Mouse (Mus musculus): ENCODE results near the gene Ccdc120. TPM values are rescaled to one million over a fixed set of nuclear protein-coding genes. Genes with fewer than 3 reads are reported as not detected.

Gene Ccdc120
- polyA plus RNA-seq, 1 experiment = 0.75 TPM

GRCm38 (mm10) chrX:7696954-7697381 lies 53.7 kb downstream of the Ccdc120 start, which contains the start of gene Gpkow:
Gpkow (plus strand) TSS chrX:7697131.
- TF ChIP-seq POLR2A (IDR thresholded peaks at IDR 0.05; ENCODE audit: borderline replicate concordance, low read depth, low read length) (no peak), CTCF (IDR thresholded peaks at IDR 0.05; ENCODE audit: low read depth, low read length) (no peak)
- H3K4me1 ChIP-seq (ENCODE audit: control insufficient read depth, insufficient read depth, low read length) = peaks cover 6% of the 10 kb centered on the region
- peak within 1 kb of the TSS; percentile 34 for H3K27ac ChIP-seq (ENCODE audit: insufficient read depth, low read depth, low read length)
- peak within 1 kb of the TSS; percentile 77 for H3K4me3 ChIP-seq (ENCODE audit: insufficient read depth, low read length)

- TF ChIP-seq POLR2A (IDR thresholded peaks at IDR 0.05; ENCODE audit: borderline replicate concordance, low read depth, low read length) (no peak), CTCF (IDR thresholded peaks at IDR 0.05; ENCODE audit: low read depth, low read length) (no peak)
- no peak overlapping the region for H3K27ac ChIP-seq (ENCODE audit: insufficient read depth, low read depth, low read length)
- peaks cover 6% of the 10 kb centered on the region for H3K4me1 ChIP-seq (ENCODE audit: control insufficient read depth, insufficient read depth, low read length)
- no peak overlapping the region for H3K4me3 ChIP-seq (ENCODE audit: insufficient read depth, low read length)
Measured at GRCm38 (mm10) chrX:7696520-7696919, 54.2 kb downstream of the Ccdc120 start.

DNA sequence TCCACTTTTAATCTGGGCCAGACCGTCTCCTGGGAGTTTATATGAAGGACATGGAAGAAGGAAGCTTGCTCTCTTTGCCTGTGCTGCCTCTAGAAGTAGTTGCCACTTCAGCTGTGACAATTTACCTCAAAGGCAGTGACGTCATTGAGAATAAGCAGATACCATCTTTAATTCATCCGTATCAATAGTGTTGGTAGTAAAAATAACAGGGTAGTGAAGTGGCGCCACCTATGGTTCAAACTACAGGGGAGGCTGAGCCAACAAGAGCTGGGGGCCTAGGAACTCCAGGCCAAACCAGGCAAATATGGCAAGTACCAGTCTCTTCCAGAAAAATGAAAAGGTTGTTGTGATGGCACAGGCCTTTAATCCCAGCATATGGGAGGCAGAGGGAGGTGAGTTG lies 57.8 kb downstream of the Ccdc120 start:
- H3K4me3 ChIP-seq (ENCODE audit: insufficient read depth, low read length) = no peak overlapping the region
- H3K4me1 ChIP-seq (ENCODE audit: control insufficient read depth, insufficient read depth, low read length) = peaks cover 2% of the 10 kb centered on the region; the same call in 1 of the 2 replicates
- no peak for TF ChIP-seq POLR2A (IDR thresholded peaks at IDR 0.05; ENCODE audit: borderline replicate concordance, low read depth, low read length)
- no peak for TF ChIP-seq CTCF (IDR thresholded peaks at IDR 0.05; ENCODE audit: low read depth, low read length)
- H3K27ac ChIP-seq (ENCODE audit: insufficient read depth, low read depth, low read length) = no peak overlapping the region

DNA sequence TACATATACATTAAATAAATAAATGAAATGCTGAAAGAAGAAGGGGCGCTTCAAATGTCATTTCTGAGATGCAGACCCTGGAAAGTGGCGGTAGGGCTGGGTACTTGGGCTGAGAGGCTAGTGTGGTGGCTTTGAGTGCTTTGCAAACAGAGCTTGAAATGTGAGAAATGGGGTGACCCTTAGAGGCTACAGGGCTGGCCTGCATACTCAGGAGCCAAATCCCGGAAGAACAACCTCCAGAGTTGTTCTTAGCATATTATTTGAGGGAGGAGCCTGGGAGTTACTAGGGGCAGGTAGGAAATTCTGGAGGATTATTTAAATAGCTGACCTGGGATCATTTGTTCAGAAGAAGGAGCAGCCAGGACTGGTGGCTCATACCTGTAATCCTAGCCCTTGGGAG lies 60.2 kb downstream of the Ccdc120 start:
- Histone ChIP-seq H3K4me3 (ENCODE audit: insufficient read depth, low read length) (no peak overlapping the region), H3K27ac (ENCODE audit: insufficient read depth, low read depth, low read length) (no peak overlapping the region), H3K4me1 (ENCODE audit: control insufficient read depth, insufficient read depth, low read length) (no peaks in the 10 kb centered on the region)
- TF ChIP-seq POLR2A (IDR thresholded peaks at IDR 0.05; ENCODE audit: borderline replicate concordance, low read depth, low read length) (no peak), CTCF (IDR thresholded peaks at IDR 0.05; ENCODE audit: low read depth, low read length) (no peak)

- Histone ChIP-seq H3K4me1 (ENCODE audit: control insufficient read depth, insufficient read depth, low read length) (no peaks in the 10 kb centered on the region), H3K4me3 (ENCODE audit: insufficient read depth, low read length) (no peak overlapping the region), H3K27ac (ENCODE audit: insufficient read depth, low read depth, low read length) (no peak overlapping the region)
- TF ChIP-seq CTCF (IDR thresholded peaks at IDR 0.05; ENCODE audit: low read depth, low read length) = no peak
- TF ChIP-seq POLR2A (IDR thresholded peaks at IDR 0.05; ENCODE audit: borderline replicate concordance, low read depth, low read length) = no peak
Measured at GRCm38 (mm10) chrX:7688321-7688720, 62.4 kb downstream of the Ccdc120 start.

Other genes with a start within 250 kb of the Ccdc120 start
- gene Foxp3, start 177.3 kb downstream of the Ccdc120 start, polyA plus RNA-seq (2012; ENCODE audit: insufficient read depth, insufficient read length, missing spikeins) = not detected in 2 replicates
- gene Ppp1r3f, start 176.6 kb downstream of the Ccdc120 start, polyA plus RNA-seq (2012; ENCODE audit: insufficient read depth, insufficient read length, missing spikeins) = 0.24 and 2.3 TPM in 2 replicates
- gene Ccdc22, start 145.4 kb downstream of the Ccdc120 start, polyA plus RNA-seq (2012; ENCODE audit: insufficient read depth, insufficient read length, missing spikeins) = 35.0 and 35.8 TPM in 2 replicates
- 0.55 and 1.1 TPM in 2 replicates for gene Cacna1f, start 143.8 kb downstream of the Ccdc120 start, polyA plus RNA-seq (2012; ENCODE audit: insufficient read depth, insufficient read length, missing spikeins)
- gene Syp, start 112.4 kb downstream of the Ccdc120 start, polyA plus RNA-seq (2012; ENCODE audit: insufficient read depth, insufficient read length, missing spikeins) = 4.2 and 7.1 TPM in 2 replicates
- 9.3 and 10.0 TPM in 2 replicates for gene Prickle3, start 93.6 kb downstream of the Ccdc120 start, polyA plus RNA-seq (2012; ENCODE audit: insufficient read depth, insufficient read length, missing spikeins)
- gene Plp2, start 79.5 kb downstream of the Ccdc120 start, polyA plus RNA-seq (2012; ENCODE audit: insufficient read depth, insufficient read length, missing spikeins) = 448 and 491 TPM in 2 replicates
- gene Magix, start 69.7 kb downstream of the Ccdc120 start, polyA plus RNA-seq (2012; ENCODE audit: insufficient read depth, insufficient read length, missing spikeins) = not detected in 2 replicates
- 27.2 and 28.7 TPM in 2 replicates for gene Gpkow, start 53.8 kb downstream of the Ccdc120 start, polyA plus RNA-seq (2012; ENCODE audit: insufficient read depth, insufficient read length, missing spikeins)
- gene Wdr45, start 36.6 kb downstream of the Ccdc120 start, polyA plus RNA-seq (2012; ENCODE audit: insufficient read depth, insufficient read length, missing spikeins) = 61.9 and 68.8 TPM in 2 replicates
- not detected in 2 replicates for gene Gm45208, start 28.7 kb downstream of the Ccdc120 start, polyA plus RNA-seq (2012; ENCODE audit: insufficient read depth, insufficient read length, missing spikeins)
- 17.7 and 19.1 TPM in 2 replicates for gene Praf2, start 22.5 kb downstream of the Ccdc120 start, polyA plus RNA-seq (2012; ENCODE audit: insufficient read depth, insufficient read length, missing spikeins)
- gene Tfe3, start 11.7 kb upstream of the Ccdc120 start, polyA plus RNA-seq (2012; ENCODE audit: insufficient read depth, insufficient read length, missing spikeins) = 137 and 141 TPM in 2 replicates
- gene Gripap1, start 38.9 kb upstream of the Ccdc120 start, polyA plus RNA-seq (2012; ENCODE audit: insufficient read depth, insufficient read length, missing spikeins) = 94.8 and 103 TPM in 2 replicates
- gene Kcnd1, start 71.4 kb upstream of the Ccdc120 start, polyA plus RNA-seq (2012; ENCODE audit: insufficient read depth, insufficient read length, missing spikeins) = 0.35 and 0.56 TPM in 2 replicates
- gene Otud5, start 90.5 kb upstream of the Ccdc120 start, polyA plus RNA-seq (2012; ENCODE audit: insufficient read depth, insufficient read length, missing spikeins) = 113 and 115 TPM in 2 replicates
- 8.6 and 11.4 TPM in 2 replicates for gene Pim2, start 127.4 kb upstream of the Ccdc120 start, polyA plus RNA-seq (2012; ENCODE audit: insufficient read depth, insufficient read length, missing spikeins)
- gene Slc35a2, start 133.1 kb upstream of the Ccdc120 start, polyA plus RNA-seq (2012; ENCODE audit: insufficient read depth, insufficient read length, missing spikeins) = 28.0 and 36.2 TPM in 2 replicates
- gene Pqbp1, start 148.4 kb upstream of the Ccdc120 start, polyA plus RNA-seq (2012; ENCODE audit: insufficient read depth, insufficient read length, missing spikeins) = 62.2 and 63.4 TPM in 2 replicates
- gene Timm17b, start 148.5 kb upstream of the Ccdc120 start, polyA plus RNA-seq (2012; ENCODE audit: insufficient read depth, insufficient read length, missing spikeins) = 33.4 and 47.5 TPM in 2 replicates
- not detected in 2 replicates for gene Gm10491, start 156.9 kb upstream of the Ccdc120 start, polyA plus RNA-seq (2012; ENCODE audit: insufficient read depth, insufficient read length, missing spikeins)
- not detected in 2 replicates for gene Gm10490, start 158.6 kb upstream of the Ccdc120 start, polyA plus RNA-seq (2012; ENCODE audit: insufficient read depth, insufficient read length, missing spikeins)
- gene Pcsk1n, start 168.9 kb upstream of the Ccdc120 start, polyA plus RNA-seq (2012; ENCODE audit: insufficient read depth, insufficient read length, missing spikeins) = not detected in 2 replicates
- not detected in 2 replicates for gene Eras, start 177.7 kb upstream of the Ccdc120 start, polyA plus RNA-seq (2012; ENCODE audit: insufficient read depth, insufficient read length, missing spikeins)
- gene Hdac6, start 197.0 kb upstream of the Ccdc120 start, polyA plus RNA-seq (2012; ENCODE audit: insufficient read depth, insufficient read length, missing spikeins) = 16.0 and 16.9 TPM in 2 replicates
- gene Gata1, start 227.2 kb upstream of the Ccdc120 start, polyA plus RNA-seq (2012; ENCODE audit: insufficient read depth, insufficient read length, missing spikeins) = not detected in 2 replicates

Data from bone marrow macrophage, adult 2 months (primary cell).